In genomic region chr16:42308761-42309160, GRCm38 (mm10) we compare ENCODE assay signal across 25 mouse cellular contexts. TPM values are rescaled to one million over a fixed set of nuclear protein-coding genes. Genes with fewer than 3 reads are reported as not detected.
DNase-seq lines count a peak whose midpoint lies in the region; ATAC-seq and TF ChIP-seq lines count a peak whose summit lies in the region.
"Had no signal": no experiment of that assay in that cellular context is flagged by ENCODE, and none has a peak within 500 bp of the region (broad histone marks: within the 10 kb centered on the region; RNA-seq: fewer than 3 reads in every experiment).

No protein-coding gene starts in this region.

- H3K4me1 ChIP-seq in hindbrain, embryonic 12.5 days, result peaks cover 34% of the 10 kb centered on the region
- H3K4me1 ChIP-seq in hindbrain, embryonic 10.5 days (replicated peaks), result peaks cover 33% of the 10 kb centered on the region
- peaks cover 57% of the 10 kb centered on the region for H3K4me1 ChIP-seq in midbrain, embryonic 13.5 days (replicated peaks)
- peaks cover 15% of the 10 kb centered on the region for H3K4me1 ChIP-seq in midbrain, postnatal 0 days (ENCODE audit: insufficient read depth, low read length)

- H3K27me3 ChIP-seq in hindbrain, embryonic 12.5 days, result no peaks in the 10 kb centered on the region
- no peaks in the 10 kb centered on the region for H3K27me3 ChIP-seq in hindbrain, embryonic 10.5 days (ENCODE audit: insufficient read depth, poor library complexity, severe bottlenecking)
- H3K27me3 ChIP-seq in midbrain, embryonic 13.5 days, result no peaks in the 10 kb centered on the region
- no peaks in the 10 kb centered on the region for H3K27me3 ChIP-seq in midbrain, postnatal 0 days (ENCODE audit: insufficient read depth, low read length)
- H3K27me3 ChIP-seq: heart, embryonic 13.5 days had no signal

- no peaks in the 10 kb centered on the region for H3K9me3 ChIP-seq in hindbrain, embryonic 12.5 days (replicated peaks)
- H3K9me3 ChIP-seq in hindbrain, embryonic 10.5 days, result no peaks in the 10 kb centered on the region
- H3K9me3 ChIP-seq in midbrain, embryonic 13.5 days, result no peaks in the 10 kb centered on the region
- H3K9me3 ChIP-seq in midbrain, postnatal 0 days (ENCODE audit: low read length), result no peaks in the 10 kb centered on the region
- H3K9me3 ChIP-seq: embryonic facial prominence, embryonic 10.5 days; forebrain, embryonic 10.5 days; heart, embryonic 13.5 days had no signal

- 67% methylated on average over 1 of the region's 1 CpGs for WGBS in hindbrain, embryonic 12.5 days
- WGBS in hindbrain, embryonic 10.5 days, result 70% methylated on average over 1 of the region's 1 CpGs
- WGBS in midbrain, embryonic 13.5 days, result 29% methylated on average over 1 of the region's 1 CpGs
- WGBS in midbrain, postnatal 0 days, result 32% methylated on average over 1 of the region's 1 CpGs

- no peak overlapping the region for H3K4me3 ChIP-seq in hindbrain, embryonic 12.5 days
- H3K4me3 ChIP-seq in hindbrain, embryonic 10.5 days, result no peak overlapping the region
- no peak overlapping the region for H3K4me3 ChIP-seq in midbrain, embryonic 13.5 days (replicated peaks)
- H3K4me3 ChIP-seq in midbrain, postnatal 0 days (ENCODE audit: low read depth, low read length), result no peak overlapping the region
- H3K4me3 ChIP-seq: embryonic facial prominence, embryonic 10.5 days; erythroblast, embryonic 14.5 days; forebrain, embryonic 10.5 days; gastrocnemius, adult 2 months; heart, embryonic 13.5 days had no signal

- no peaks in the 10 kb centered on the region for H3K36me3 ChIP-seq in hindbrain, embryonic 12.5 days
- H3K36me3 ChIP-seq in hindbrain, embryonic 10.5 days, result no peaks in the 10 kb centered on the region
- H3K36me3 ChIP-seq in midbrain, embryonic 13.5 days, result peaks cover 4% of the 10 kb centered on the region; the same call in 1 of the 2 replicates
- no peaks in the 10 kb centered on the region; the same call in 1 of the 2 replicates for H3K36me3 ChIP-seq in midbrain, postnatal 0 days (ENCODE audit: insufficient read depth, low read length)
- H3K36me3 ChIP-seq: embryonic facial prominence, embryonic 10.5 days; forebrain, embryonic 10.5 days; G1E; heart, embryonic 13.5 days had no signal

- ATAC-seq in hindbrain, embryonic 12.5 days (ENCODE audit: low FRiP score), result peak; percentile 51
- ATAC-seq in midbrain, embryonic 13.5 days, result peak; percentile 79
- ATAC-seq in midbrain, postnatal 0 days (ENCODE audit: low FRiP score), result no peak
- no peak for ATAC-seq in megakaryocyte-erythroid progenitor cell, adult 5-6 weeks (replicated peaks; ENCODE audit: low FRiP score, low TSS enrichment, poor library complexity, severe bottlenecking)
- ATAC-seq: activated CD4-positive, CD25-positive, alpha-beta regulatory T cell, adult 4 months; CD4-positive, CD25-positive, alpha-beta regulatory T cell, adult 4 months; forebrain, embryonic 14.5 days; hindbrain, postnatal 0 days; Patski had no signal

- no peak for TF ChIP-seq CTCF in midbrain, postnatal 0 days (IDR thresholded peaks at IDR 0.05)

- H3K4me2 ChIP-seq in hindbrain, embryonic 12.5 days (replicated peaks), result no peak overlapping the region
- H3K4me2 ChIP-seq in midbrain, embryonic 13.5 days (replicated peaks), result no peak overlapping the region
- no peak overlapping the region for H3K4me2 ChIP-seq in midbrain, postnatal 0 days (ENCODE audit: low read depth, low read length, poor library complexity, severe bottlenecking)
- H3K4me2 ChIP-seq: heart, embryonic 13.5 days had no signal

- no peak overlapping the region for H3K9ac ChIP-seq in hindbrain, embryonic 12.5 days
- H3K9ac ChIP-seq in midbrain, embryonic 13.5 days (replicated peaks), result no peak overlapping the region
- no peak overlapping the region for H3K9ac ChIP-seq in midbrain, postnatal 0 days (replicated peaks; ENCODE audit: low read length, poor library complexity, severe bottlenecking)
- H3K9ac ChIP-seq: heart, embryonic 13.5 days had no signal

- no peak for DNase-seq in hindbrain, embryonic 10.5 days (ENCODE audit: low spot score)
- DNase-seq in MN1 (ENCODE audit: low spot score), result peak; percentile 20
- DNase-seq in midbrain, postnatal 0 days (ENCODE audit: low spot score), result no peak
- no peak for DNase-seq in cerebellum, postnatal 14 days
- DNase-seq: adrenal gland, postnatal 14 days; B cell, adult 2 months; cerebellum, adult 18-20 months; cerebellum, adult 9-11 months; gastrocnemius, adult 2 months; gastrocnemius, postnatal 25 days; heart, postnatal 36 days had no signal

- no peak overlapping the region for H3K27ac ChIP-seq in hindbrain, embryonic 12.5 days
- H3K27ac ChIP-seq in hindbrain, embryonic 10.5 days, result no peak overlapping the region
- peak overlapping the region; percentile 65 for H3K27ac ChIP-seq in midbrain, embryonic 13.5 days
- peak overlapping the region; percentile 4; the same call in 1 of the 2 replicates for H3K27ac ChIP-seq in midbrain, postnatal 0 days (ENCODE audit: low read depth, low read length)
- H3K27ac ChIP-seq: forebrain, embryonic 10.5 days; gastrocnemius, adult 2 months; hindbrain, postnatal 0 days had no signal

RNA-seq across cellular contexts. Expression of gene Gap43, which starts 31.7 kb away (rescaled TPM):
- polyA plus RNA-seq in hindbrain, embryonic 12.5 days (2016; fragmentation: Nextera tagmentation; extraction: Ambion mirVana), result 433 and 451 TPM in 2 replicates
- 160 and 277 TPM in 2 replicates for polyA plus RNA-seq in hindbrain, embryonic 10.5 days (2016; fragmentation: Nextera tagmentation; extraction: Ambion mirVana)
- polyA plus RNA-seq in midbrain, embryonic 13.5 days (2015; fragmentation: Nextera tagmentation; extraction: Ambion mirVana), result 875 and 991 TPM in 2 replicates
- 874 and 1,101 TPM in 2 replicates for total RNA-seq in midbrain, postnatal 0 days (2014; rRNA removed)
- polyA plus RNA-seq in midbrain, postnatal 0 days (2015; fragmentation: Nextera tagmentation; extraction: Ambion mirVana), result 2,398 and 2,505 TPM in 2 replicates
- total RNA-seq in megakaryocyte-erythroid progenitor cell, adult 5-6 weeks (2014; fragmentation: Nextera tagmentation), result not detected in 2 replicates
- total RNA-seq in megakaryocyte-erythroid progenitor cell, adult 5-6 weeks (2017), result not detected in 2 replicates
- total RNA-seq: G1E; granulocyte monocyte progenitor cell, adult 5-6 weeks had no signal
- polyA plus RNA-seq: activated CD4-positive, CD25-positive, alpha-beta regulatory T cell, adult 4 months; CD4-positive, CD25-positive, alpha-beta regulatory T cell, adult 4 months; G1E; Patski had no signal

Comparison
In these comparisons a context has a peak if more than half of its experiments do, and no peak if none do; other contexts are left out.
1. ATAC-seq: peak in hindbrain, embryonic 12.5 days (single experiment) and midbrain, embryonic 13.5 days (single experiment); none in midbrain, postnatal 0 days (single experiment) and megakaryocyte-erythroid progenitor cell, adult 5-6 weeks (single experiment).
2. H3K27ac ChIP-seq: peak in midbrain, embryonic 13.5 days (single experiment) and midbrain, postnatal 0 days (single experiment); none in hindbrain, embryonic 12.5 days (single experiment) and hindbrain, embryonic 10.5 days (single experiment).